Mouse (Mus musculus) A20 (cell line): ENCODE data around the gene Gm38394.
A peak's percentile ranks its signal among the peaks of the same experiment; 100 is the strongest.
"Not testable (repeated sequence)": the region's sequence is repeated elsewhere in the genome, so short reads cannot be mapped to it uniquely, and the experiment has no call there.

Experiments used
- DNase-seq: peaks from one replicate; pipeline ENCODE4 v3.0.0-alpha.2; 2011; ENCODE audit warnings: low read depth, low spot score

Gene Gm38394

DNA sequence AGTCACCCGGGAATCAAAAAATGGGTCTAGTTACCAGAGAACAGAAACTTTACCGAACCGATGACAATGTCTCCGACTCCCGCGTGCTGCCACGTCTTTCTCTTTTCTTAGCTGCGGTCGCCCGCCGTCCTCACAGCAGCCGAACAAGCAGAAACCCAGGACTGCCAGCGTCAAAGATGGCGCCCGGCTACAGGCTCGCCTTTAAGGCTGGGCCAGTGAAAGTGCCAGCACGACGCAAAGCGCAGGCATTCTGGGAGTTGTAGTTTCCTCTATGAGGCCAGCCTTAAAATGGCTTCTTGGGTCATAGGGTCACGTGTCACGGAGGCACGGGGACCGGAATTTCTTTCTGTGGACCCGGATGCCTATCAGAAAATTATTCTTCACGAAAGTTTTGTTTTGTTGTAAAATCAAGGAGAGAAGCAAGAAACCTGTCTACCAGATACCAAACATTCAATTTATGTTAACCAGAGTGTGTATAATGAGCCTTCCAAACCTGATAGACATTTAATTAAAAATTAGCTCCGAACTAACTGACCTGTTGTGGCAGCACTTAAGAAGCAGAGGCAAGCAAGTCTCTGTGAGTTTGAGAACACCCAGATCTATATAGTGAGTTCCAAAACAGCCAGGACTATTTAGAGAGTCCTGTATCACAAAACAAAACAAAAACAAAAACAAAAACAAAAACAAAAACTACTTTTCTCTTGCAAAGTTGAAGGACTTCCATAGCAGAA, at the start of gene Gm38394:
Gene Gm38394 (minus strand): TSS at position 116 of the 731 bp plus-strand sequence.
- peak; percentile 95 for DNase-seq

DNA sequence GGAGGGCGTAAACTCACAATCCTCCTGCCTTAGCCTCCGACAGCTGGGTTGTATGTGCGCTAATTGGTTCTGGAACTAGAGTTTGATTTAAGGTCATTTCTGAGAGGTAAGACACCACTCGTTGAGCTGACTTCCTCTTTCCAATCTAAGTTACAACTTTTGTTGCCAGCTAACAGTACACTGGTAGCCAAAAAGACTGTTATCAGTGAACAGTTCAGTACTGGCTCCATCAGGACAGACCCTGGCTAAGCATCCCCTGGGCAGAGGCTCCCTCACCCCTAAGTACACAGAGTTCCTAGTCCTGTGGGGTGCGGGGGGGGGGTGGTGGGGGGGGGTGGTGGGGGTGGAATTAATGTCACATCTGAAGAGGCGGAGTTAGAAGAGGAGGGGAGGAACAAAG, 49.8 kb upstream of the Gm38394 start:
- peak; percentile 50 for DNase-seq

DNA sequence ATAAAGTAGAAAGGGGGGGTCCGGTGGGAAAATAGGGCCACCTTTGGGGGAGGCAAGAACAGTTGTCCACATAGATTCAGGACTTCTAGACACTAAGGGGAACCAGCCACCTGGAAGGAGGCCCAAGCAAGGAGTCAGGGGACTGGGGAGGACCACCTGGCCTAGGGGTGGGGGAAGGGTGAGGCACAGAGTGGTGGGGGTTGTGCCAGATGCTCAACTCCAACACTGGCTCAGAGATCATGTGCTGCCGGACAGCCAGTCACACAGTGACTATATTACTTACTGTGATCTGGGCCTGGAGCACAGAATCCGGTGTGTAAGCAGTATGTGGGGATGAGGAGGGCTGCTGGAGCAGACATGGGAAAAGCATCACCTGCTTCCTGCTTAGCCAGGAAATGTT, 48.2 kb upstream of the Gm38394 start:
- no peak for DNase-seq

DNA sequence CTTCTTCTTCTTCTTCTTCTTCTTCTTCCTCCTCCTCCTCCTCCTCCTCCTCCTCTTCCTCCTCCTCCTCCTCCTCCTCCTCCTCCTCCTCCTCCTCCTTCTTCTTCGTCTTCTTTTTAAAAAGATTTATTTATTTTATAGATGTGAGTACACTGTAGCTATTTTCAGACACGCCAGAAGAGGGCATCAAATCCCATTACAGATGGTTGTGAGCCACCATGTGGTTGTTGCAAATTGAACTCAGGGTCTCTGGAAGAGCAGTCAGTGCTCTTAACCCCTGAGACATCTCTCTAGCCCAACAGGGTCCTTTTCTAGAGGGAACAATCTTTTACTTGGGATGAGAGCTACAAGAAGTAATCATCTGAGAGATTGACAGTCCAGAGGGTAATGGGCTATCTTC, 40.7 kb upstream of the Gm38394 start:
- peak; percentile 58 for DNase-seq

DNA sequence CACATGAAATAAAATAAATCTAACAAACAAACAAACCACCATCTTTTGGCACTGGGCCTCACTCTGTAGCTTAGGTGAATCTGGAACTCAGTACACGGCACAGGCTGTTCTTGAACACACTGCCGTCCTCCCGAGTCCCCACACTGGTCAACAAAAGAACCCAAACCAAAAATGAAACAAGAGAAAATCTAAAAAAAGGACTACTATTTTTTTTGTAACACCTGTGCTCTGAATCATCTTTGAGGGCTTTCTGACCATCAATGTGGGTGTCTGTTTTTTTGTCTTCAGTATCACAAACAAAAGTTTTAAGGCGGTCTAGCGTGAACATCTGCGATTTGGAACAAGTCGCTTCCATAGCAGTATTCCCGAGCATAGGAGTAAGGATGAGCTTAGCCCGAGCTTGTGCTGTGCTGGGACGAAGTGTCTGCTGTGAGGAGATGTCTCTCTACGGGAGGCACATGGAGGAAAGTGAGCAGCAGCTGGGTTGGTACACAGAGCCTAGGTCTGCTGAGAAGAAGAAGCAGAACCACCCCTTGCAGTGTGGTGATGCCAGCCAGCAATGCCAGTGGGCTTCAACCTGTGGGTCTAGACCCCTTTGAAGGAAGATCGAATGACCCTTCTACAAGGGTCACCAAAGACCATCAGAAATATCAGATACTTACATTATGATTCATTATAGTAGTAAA, 37.0 kb upstream of the Gm38394 start:
- peak; percentile 88 for DNase-seq

DNA sequence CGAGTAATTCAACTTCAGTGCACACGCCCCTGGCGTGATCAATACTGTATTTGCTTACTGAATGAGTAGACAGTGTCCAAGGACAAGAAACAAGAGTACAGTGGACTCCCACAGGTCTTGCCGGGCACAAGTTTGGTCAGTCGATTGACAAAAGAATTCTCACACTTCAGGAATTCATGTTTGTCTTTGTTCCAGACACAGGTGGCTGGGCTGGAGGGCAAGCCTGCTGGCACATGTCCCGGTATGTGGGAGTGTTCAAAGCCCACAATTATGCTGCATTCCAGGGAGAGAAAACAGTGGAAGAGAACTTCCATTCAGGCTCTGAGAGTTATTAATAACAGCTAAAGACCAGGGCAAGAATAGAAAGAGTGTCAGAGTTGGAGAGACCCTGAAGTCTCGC, 34.8 kb upstream of the Gm38394 start:
- no peak for DNase-seq

DNA sequence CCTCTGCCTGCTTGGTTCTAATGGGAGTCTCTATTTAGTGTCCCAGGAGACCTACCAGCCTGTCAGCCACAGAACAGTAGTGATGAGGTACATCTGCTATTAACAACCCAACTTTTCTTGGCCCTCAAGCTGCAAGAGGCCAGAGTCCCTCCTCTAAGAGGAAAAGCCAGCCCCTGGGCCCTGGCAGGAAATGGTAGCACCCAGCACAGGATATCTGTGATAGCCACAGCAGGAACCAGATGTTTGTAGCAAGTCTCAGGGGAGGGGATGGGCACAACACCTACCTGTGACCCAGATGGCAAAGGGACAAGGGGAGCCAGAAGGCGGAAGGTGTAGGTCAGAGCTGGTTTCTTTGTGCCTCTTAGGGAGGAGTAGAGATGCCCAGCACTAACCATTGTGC, 33.8 kb upstream of the Gm38394 start:
- peak; percentile 86 for DNase-seq

DNA sequence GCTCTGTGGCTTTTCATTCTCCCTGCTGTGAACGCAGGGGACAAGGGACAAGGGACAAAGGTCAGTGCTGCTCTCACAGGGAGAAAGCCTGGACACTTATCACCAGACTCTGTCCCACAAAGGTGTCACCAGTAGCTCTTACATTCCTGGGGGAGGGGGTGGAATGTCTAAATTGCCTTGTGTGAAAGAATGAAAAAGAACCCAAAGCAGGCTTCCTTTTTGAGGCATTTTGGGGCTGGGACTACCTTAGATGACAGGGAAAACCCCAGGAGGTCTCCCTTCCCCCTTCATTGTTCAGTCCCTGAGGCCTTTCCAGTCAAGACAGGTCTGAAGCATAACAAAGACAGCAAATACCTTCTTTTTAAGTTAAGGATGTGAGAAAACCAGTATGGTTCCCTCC, 33.2 kb upstream of the Gm38394 start:
- no peak for DNase-seq

DNA sequence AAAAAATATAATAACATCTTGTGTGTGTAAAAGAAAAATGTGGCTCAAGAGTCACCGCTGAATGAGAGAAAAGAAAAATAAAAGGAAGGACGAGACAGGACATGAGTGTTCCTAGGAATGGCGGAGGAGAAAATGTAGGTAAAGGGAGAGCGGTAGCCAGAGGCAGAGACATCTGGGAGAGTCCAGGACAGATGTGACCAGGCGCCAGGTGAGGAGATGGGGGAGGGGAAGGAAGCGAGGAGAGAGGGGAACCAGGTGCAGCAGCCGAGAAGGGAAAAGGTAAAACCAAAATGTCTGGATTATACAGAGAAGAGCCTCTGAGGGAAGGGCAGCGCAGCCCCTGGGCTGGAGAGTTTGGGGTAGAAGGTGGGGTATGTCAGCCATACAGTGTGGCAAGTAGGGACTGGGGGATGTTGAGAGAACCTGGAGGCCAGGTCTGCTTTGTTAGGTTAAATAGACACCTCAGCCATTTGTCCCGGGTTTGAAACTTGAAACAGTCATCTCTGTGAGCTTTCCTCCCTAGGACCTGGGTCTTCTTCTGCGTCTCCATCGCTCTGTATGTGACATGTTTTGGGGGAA, 32.5 kb upstream of the Gm38394 start:
- DNase-seq: peak; percentile 19

DNA sequence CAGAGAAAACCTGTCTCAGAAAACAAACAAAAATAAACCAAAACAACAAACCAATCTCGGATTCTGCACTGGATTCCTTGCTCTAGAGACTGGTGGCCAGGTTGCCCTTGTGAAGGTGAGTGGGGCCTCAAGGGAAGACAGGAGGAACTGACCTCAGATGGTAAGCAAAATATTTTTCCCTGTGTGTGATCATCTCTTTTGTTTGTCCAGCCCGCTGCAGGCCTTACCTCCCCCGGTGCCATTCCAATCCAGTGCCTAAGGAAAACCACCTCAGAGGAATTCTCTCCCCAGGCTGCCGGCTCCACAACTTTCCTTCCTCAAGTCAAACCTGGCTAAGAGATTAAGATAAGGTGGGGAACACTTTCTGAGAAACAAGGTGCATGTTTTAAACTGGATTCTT, 31.1 kb upstream of the Gm38394 start:
- DNase-seq: no peak

DNA sequence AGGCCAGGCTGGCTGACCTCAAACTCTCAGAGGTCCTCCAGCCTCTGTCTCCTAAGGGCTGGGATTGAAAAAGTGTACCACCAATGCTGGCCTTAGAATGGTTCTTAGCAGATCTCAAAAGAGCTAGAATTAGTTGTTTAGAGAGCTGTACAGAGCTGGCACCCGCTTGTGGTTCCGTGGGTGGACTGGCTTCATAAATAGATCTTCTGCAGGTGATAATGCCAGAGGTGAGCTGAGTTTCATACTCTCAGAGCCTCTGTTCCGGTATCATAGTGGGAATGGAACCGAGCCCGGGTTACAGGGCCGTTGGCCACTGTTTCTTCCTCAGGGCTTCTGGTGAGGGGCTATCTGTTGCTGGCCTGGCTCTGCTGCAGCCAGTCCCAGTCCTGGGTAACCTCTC, 29.9 kb upstream of the Gm38394 start:
- DNase-seq: no peak

DNA sequence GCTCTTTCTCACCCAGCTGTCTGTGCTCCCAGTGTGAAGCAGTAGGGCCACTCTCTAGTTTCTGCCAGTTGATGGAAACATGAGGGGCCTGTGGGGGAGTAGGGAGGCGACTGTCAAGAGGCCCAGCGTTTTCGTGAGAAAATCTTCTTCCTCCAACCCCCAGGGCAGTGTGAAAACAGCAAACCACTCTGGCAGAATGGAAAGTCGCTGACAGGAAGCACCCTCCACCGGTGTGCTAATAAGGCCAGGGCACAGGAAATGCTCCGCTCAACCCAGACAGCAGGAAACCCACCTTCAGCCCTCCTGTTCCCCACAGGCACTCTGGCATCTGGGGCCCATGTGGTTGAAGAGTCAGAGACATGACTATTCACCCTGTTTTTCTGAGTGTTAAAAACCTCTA, 28.8 kb upstream of the Gm38394 start, which contains the start of gene Lax1:
Gene Lax1 (minus strand): TSS at position 212 of the 400 bp plus-strand sequence.
- peak; percentile 63 for DNase-seq

DNA sequence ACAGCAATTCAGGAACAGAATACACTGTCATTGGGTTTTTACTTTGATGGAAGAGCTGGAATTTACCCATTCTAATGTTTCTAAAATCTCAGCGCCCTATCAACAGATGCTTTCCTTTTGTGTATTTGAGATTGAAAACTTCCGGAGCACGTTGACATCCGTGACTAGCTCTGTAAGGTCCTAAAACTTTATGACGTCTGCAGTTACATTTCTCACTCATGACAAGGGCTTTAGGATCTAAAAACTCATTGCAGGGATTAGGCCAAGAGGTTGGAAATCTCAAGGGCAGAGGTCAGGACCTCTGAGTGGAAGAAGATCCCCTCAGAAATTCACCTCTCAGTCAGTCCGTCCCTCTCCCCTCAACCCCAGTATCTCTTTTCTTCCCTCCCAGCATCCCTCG, 27.2 kb upstream of the Gm38394 start:
- no peak for DNase-seq

DNA sequence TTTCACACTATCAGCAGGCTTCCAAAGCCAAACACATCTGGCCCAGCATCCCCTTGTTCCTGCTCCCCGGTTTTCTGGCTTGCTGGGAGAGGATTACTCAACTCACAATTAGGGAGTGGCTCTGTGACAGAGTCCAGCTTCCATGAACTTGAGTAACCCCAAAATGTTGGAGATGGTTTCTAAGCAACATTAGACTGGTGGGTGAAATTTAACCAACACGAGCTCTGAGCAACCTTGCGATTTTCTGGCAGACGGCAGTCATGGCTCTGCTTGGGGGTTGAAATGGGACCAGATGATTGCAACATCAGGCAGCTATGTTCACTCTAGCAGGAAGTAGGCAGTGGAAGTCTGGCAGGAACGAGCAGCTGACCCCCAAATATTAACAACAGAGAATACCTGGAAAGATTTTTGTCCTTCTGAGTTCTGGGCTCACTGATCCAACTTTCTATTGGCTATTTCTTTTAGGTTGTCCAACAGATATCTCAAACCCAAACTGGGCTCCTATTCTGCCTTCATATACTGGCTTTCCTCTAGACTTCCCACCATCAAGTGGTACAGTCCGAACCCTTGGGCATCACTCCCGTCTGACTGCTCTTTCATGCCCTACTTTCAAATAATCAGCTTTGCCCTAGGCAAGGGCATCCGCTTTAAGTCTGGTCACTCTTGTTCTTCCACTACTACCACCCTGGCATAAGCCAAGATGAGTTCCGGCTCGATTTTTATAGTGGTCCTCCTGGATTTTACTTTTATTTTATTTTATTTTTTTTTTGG, 24.8 kb upstream of the Gm38394 start:
- DNase-seq: no peak

DNA sequence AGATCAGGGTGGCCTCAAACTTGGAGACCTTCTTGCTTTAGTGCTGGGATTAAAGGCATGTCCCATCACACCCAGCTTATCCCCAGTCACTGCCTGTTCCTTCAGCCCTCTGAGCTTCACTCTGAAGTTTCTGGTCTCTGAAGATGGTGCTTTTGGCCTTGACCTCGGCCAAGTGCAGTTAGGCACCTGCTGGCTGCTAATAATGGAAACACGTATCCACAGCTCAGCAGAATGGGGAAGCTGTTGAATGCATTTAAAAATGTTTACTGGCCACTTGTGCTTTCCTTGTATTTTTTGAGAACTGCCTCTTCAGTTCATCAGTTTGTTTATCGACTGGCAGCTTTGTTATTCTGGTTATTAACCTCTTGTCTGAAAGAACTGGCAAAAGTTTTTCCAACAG, 10.7 kb upstream of the Gm38394 start:
- DNase-seq: peak; percentile 73

DNA sequence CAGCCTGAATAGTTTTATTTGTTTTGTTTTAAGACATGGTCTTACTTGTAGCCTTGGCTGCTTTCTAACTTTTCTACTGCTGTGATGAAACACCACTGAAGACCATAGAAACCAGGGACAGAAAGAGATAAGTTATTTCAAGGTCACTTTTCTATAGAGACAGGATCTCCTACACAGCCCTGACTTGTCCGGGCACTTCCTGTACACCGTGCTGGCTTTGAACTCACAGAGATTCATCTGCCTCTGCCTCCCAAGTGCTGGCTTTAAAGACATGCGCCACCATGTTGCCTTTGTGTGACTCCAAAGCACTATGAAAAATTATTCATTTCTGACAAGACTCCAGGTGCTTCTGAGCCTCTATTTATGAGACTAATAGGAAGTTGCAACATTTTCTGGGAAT, 10.1 kb upstream of the Gm38394 start:
- peak; percentile 31 for DNase-seq

DNA sequence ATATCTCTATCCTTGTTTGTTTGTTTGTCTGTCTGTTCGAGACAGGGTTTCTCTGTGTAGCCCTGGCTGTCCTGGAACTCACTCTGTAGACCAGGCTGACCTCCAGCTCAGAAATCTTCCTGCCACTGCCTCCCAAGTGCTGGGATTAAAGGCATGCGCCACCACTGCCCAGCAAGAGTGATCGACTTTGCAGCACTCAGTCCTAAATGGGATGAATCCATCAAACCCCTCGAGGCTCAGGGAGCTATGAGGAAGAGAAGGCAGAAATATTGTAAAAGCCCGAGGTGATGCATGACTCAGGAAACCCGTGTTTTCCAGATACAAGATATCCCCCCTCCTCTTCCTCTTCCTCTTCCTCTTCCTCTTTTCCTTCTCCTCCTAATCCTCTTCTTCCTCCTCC, 9.7 kb upstream of the Gm38394 start:
- no peak for DNase-seq

DNA sequence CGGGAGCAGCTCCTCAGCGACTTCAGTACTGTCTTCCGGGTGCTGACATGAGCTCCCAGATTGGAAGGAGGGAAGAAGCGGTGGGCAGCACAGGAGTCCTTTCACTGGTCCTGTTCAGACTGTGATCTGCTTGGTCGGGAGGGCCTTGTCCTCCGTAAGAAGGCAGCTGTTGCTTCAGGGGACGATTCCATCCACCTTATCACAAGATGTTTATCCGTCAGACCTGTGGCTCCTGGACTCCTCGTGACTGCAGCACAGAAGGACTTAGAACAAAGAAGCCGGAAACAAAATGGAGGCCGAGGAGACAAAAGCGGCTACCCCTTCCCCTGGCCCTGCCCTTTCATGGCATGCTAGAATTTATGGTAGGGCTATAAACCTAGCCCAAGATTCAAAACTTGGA, 9.1 kb upstream of the Gm38394 start:
- DNase-seq: no peak

DNA sequence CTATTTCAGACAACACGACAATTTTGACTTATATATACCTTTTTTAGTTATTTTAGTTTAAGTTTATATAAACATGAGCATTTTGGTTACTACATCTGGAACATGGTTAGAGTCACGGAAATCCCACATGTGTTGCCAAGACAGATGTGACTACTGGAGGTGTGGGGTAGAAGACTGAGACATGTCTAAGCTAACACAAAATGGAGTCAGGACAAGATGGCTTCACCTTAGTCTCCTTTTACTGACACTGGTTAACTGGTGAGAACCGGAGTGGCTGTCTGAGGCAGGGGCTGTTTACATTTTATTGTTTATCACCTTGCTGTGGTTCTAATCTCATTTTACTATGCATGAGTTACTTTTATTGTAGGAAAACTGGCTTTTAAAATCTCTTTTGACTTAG, 7.5 kb upstream of the Gm38394 start:
- no peak for DNase-seq

DNA sequence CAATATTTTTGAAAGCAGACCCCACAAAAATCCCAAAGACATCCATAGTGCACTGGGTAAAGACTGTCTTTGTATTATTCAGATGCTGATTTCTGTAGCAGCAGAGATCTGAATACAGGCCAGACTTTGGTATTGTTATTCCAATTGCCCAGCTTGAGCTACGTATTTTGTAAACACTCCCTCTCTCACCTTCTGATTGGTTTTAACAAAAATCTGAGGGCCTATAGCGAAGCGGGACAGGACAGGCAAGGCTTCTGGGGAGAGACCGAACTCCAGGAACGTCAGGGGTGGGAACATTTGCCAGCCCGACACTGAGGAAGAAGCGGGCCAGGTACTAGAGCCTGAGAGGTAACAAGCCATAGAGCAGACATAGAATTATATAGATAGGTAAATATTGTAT, 6.6 kb upstream of the Gm38394 start:
- DNase-seq: no peak

DNA sequence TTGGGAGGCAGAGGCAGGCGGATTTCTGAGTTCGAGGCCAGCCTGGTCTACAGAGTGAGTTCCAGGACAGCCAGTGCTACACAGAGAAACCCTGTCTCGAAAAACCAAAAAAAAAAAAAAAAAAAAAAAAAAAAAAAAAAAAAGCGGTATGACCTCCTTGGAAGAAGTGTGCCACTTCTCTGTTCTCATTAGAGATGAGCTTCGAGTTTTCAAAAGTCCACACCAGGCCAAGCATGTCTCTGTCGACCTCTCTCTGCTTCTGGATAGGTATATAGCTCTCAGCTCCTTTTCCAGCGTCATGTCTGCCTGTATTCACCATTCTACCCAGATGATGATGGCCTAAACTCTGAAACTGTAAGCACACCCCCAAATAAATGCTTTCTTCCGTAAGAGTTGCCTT, 4.6 kb upstream of the Gm38394 start:
- not testable (repeated sequence) for DNase-seq
